Mouse (Mus musculus) lung, postnatal 0 days (tissue): ENCODE results near the gene Urah. TPM values are rescaled to one million over a fixed set of nuclear protein-coding genes. Genes with fewer than 3 reads are reported as not detected.

Experiments used
- ATAC-seq: fragments of 200-750 bp; cut with Nextera tagmentation; 2 replicates; pipeline ENCODE4 v1.8.0; 2017; ENCODE audit warnings: moderate library complexity
- DNase-seq: peaks from one replicate; pipeline ENCODE4 v3.0.0-alpha.2; 2016; ENCODE audit warnings: low spot score
- H3K27ac ChIP-seq: fragments of 300-500 bp; sonication (generic); 2 replicates; pipeline ENCODE4 v1.5.1; 2014; ENCODE audit warnings: antibody characterized with exemption, mild to moderate bottlenecking, low read length, mixed read lengths
- H3K27me3 ChIP-seq: fragments of 300-500 bp; sonication (generic); replicated peaks from 2 replicates; pipeline ENCODE4 v1.6.1; 2014; ENCODE audit warnings: low read length, mixed read lengths; ENCODE audit not compliant: insufficient read depth
- H3K36me3 ChIP-seq: fragments of 300-500 bp; sonication (generic); 2 replicates; pipeline ENCODE4 v1.6.1; 2014; ENCODE audit warnings: low read length, mixed read lengths; ENCODE audit not compliant: insufficient read depth
- H3K4me1 ChIP-seq: fragments of 300-500 bp; sonication (generic); 2 replicates; pipeline ENCODE4 v1.6.1; 2014; ENCODE audit warnings: antibody characterized with exemption, low read depth, low read length, mixed read lengths; ENCODE audit not compliant: insufficient read depth
- H3K4me2 ChIP-seq: fragments of 300-500 bp; sonication (generic); replicated peaks from 2 replicates; pipeline ENCODE4 v1.6.1; 2014; ENCODE audit warnings: low read depth, mild to moderate bottlenecking, low read length, moderate library complexity, mixed read lengths
- H3K4me3 ChIP-seq: fragments of 300-500 bp; sonication (generic); 2 replicates; pipeline ENCODE4 v1.5.1; 2014; ENCODE audit warnings: low read depth, low read length
- H3K9ac ChIP-seq: fragments of 300-500 bp; sonication (generic); replicated peaks from 2 replicates; pipeline ENCODE4 v1.6.1; 2014; ENCODE audit warnings: low read depth, mild to moderate bottlenecking
- H3K9me3 ChIP-seq: fragments of 300-500 bp; sonication (generic); 2 replicates; pipeline ENCODE4 v1.6.1; 2016; ENCODE audit warnings: low read length, mixed read lengths
- CTCF ChIP-seq: IDR thresholded peaks from 2 replicates; pipeline ENCODE4 v1.5.1; 2016; ENCODE audit warnings: antibody characterized with exemption, mild to moderate bottlenecking
- EP300 ChIP-seq: IDR thresholded peaks from 2 replicates; pipeline ENCODE4 v1.6.1; 2016; ENCODE audit warnings: antibody characterized with exemption, mild to moderate bottlenecking, control low read depth
- WGBS: fragments of 180-500 bp; shearing (Covaris S2); extraction: QIAGEN DNeasy Blood & Tissue Kit; methylation state at CpG from one replicate; pipeline ENCODE4 v1.1.7; 2014; 5-methylcytosine and 5-hydroxymethylcytosine counted together
- polyA plus RNA-seq: library from polyadenylated mRNA; unstranded; fragments of >200 nt; fragmentation: Nextera tagmentation; extraction: Ambion mirVana; gene quantifications from 2 replicates; pipeline ENCODE4 v1.2.1, GENCODE M21; 2015

Gene Urah
- polyA plus RNA-seq, 1 experiment from 2014 or later = 15.0 TPM

- no peak overlapping the region for H3K4me2 ChIP-seq
- H3K9me3 ChIP-seq = no peaks in the 10 kb centered on the region
- DNase-seq (no peak), ATAC-seq (no peak)
- H3K4me3 ChIP-seq = no peak overlapping the region
- TF ChIP-seq CTCF (no peak), EP300 (no peak)
- 72% methylated on average over 9 of the region's 9 CpGs for WGBS
- no peak overlapping the region for H3K27ac ChIP-seq
- H3K9ac ChIP-seq = no peak overlapping the region
- no peaks in the 10 kb centered on the region for H3K27me3 ChIP-seq
- H3K36me3 ChIP-seq = no peaks in the 10 kb centered on the region
- H3K4me1 ChIP-seq = no peaks in the 10 kb centered on the region
Observed at GRCm38 (mm10) chr7:140836243-140837115, 1.7 kb downstream of the Urah start.

- Histone ChIP-seq H3K4me2 (no peak overlapping the region), H3K27ac (no peak overlapping the region), H3K9ac (no peak overlapping the region), H3K36me3 (no peaks in the 10 kb centered on the region), H3K4me1 (no peaks in the 10 kb centered on the region), H3K4me3 (no peak overlapping the region), H3K27me3 (no peaks in the 10 kb centered on the region), H3K9me3 (no peaks in the 10 kb centered on the region)
- no peak for ATAC-seq
- no peak for DNase-seq
- 59% methylated on average over 5 of the region's 5 CpGs for WGBS
- TF ChIP-seq EP300 (no peak), CTCF (no peak)
Observed at GRCm38 (mm10) chr7:140839556-140839955, 4.7 kb downstream of the Urah start.

GRCm38 (mm10) chr7:140840750-140841735 is 6.2 kb downstream of the Urah start:
- Histone ChIP-seq H3K9ac (no peak overlapping the region), H3K36me3 (no peaks in the 10 kb centered on the region), H3K27me3 (no peaks in the 10 kb centered on the region; the same call in 1 of the 2 replicates), H3K27ac (no peak overlapping the region), H3K4me2 (peak overlapping the region; percentile 6; the same call in 1 of the 2 replicates), H3K4me3 (no peak overlapping the region), H3K9me3 (no peaks in the 10 kb centered on the region), H3K4me1 (no peaks in the 10 kb centered on the region)
- DNase-seq (peak; percentile 60), ATAC-seq (peak; percentile 27)
- no peak for TF ChIP-seq EP300
- no peak for TF ChIP-seq CTCF
- 28% methylated on average over 17 of the region's 19 CpGs for WGBS

GRCm38 (mm10) chr7:140843806-140844205 is 9.0 kb downstream of the Urah start:
- H3K4me3 ChIP-seq = no peak overlapping the region
- no peaks in the 10 kb centered on the region for H3K9me3 ChIP-seq
- no peak overlapping the region for H3K4me2 ChIP-seq
- ATAC-seq (no peak), DNase-seq (no peak)
- TF ChIP-seq EP300 = no peak
- TF ChIP-seq CTCF = no peak
- H3K27me3 ChIP-seq = no peaks in the 10 kb centered on the region; the same call in 1 of the 2 replicates
- H3K9ac ChIP-seq = no peak overlapping the region
- H3K36me3 ChIP-seq = no peaks in the 10 kb centered on the region
- H3K27ac ChIP-seq = no peak overlapping the region
- WGBS = 67% methylated on average over 7 of the region's 7 CpGs
- no peaks in the 10 kb centered on the region for H3K4me1 ChIP-seq

GRCm38 (mm10) chr7:140844905-140845665 is 10.3 kb downstream of the Urah start, which contains the start of gene Scgb1c1:
Scgb1c1 (plus strand) TSS chr7:140845547.
- H3K27me3 ChIP-seq = no peaks in the 10 kb centered on the region; the same call in 1 of the 2 replicates
- 18% methylated on average over 14 of the region's 14 CpGs for WGBS
- no peak within 1 kb of the TSS for H3K27ac ChIP-seq

More at GRCm38 (mm10) chr7:140844905-140845665, 10.3 kb downstream of the Urah start, which contains the start of gene Scgb1c1:
- no peak within 1 kb of the TSS for H3K9ac ChIP-seq
- no peak within 1 kb of the TSS for H3K4me2 ChIP-seq
- H3K4me3 ChIP-seq = no peak within 1 kb of the TSS
- H3K9me3 ChIP-seq = no peaks in the 10 kb centered on the region
- no peaks in the 10 kb centered on the region for H3K4me1 ChIP-seq
- H3K36me3 ChIP-seq = no peaks in the 10 kb centered on the region
- peak; percentile 83 for ATAC-seq
- DNase-seq = peak; percentile 94
- TF ChIP-seq CTCF (peak; percentile 93), EP300 (peak; percentile 67)
